Mouse (Mus musculus) heart, postnatal 0 days (tissue): ENCODE measurements around the gene Stag1. TPM values are rescaled to one million over a fixed set of nuclear protein-coding genes. Genes with fewer than 3 reads are reported as not detected.
"Not testable (repeated sequence)": the region's sequence is repeated elsewhere in the genome, so short reads cannot be mapped to it uniquely, and the experiment has no call there.

Source experiments
- ATAC-seq: fragments of 200-750 bp; cut with Nextera tagmentation; 2 replicates; pipeline ENCODE4 v1.8.0; 2017; ENCODE audit warnings: low read depth, moderate number of reproducible peaks, moderate library complexity; ENCODE audit not compliant: insufficient read depth
- DNase-seq: peaks from one replicate; pipeline ENCODE4 v3.0.0-alpha.2; 2016; ENCODE audit warnings: low spot score
- H3K27ac ChIP-seq: fragments of 300-500 bp; sonication (generic); 2 replicates; pipeline ENCODE4 v1.5.1; 2014; ENCODE audit warnings: low read depth, mild to moderate bottlenecking
- H3K27me3 ChIP-seq: fragments of 300-500 bp; sonication (generic); 2 replicates; pipeline ENCODE4 v1.6.1; 2014; ENCODE audit warnings: low read length, mixed read lengths; ENCODE audit not compliant: control insufficient read depth, insufficient read depth
- H3K36me3 ChIP-seq: fragments of 300-500 bp; sonication (generic); replicated peaks from 2 replicates; pipeline ENCODE4 v1.6.1; 2014; ENCODE audit warnings: low read length, mixed read lengths; ENCODE audit not compliant: control insufficient read depth, insufficient read depth
- H3K4me1 ChIP-seq: fragments of 300-500 bp; sonication (generic); 2 replicates; pipeline ENCODE4 v1.6.1; 2014; ENCODE audit warnings: antibody characterized with exemption; ENCODE audit not compliant: control insufficient read depth, insufficient read depth
- H3K4me2 ChIP-seq: fragments of 300-500 bp; sonication (generic); 2 replicates; pipeline ENCODE4 v1.6.1; 2014; ENCODE audit warnings: low read depth, mild to moderate bottlenecking, low read length, moderate library complexity
- H3K4me3 ChIP-seq: fragments of 300-500 bp; sonication (generic); 2 replicates; pipeline ENCODE4 v1.5.1; 2014; ENCODE audit warnings: low read depth, low read length
- H3K9ac ChIP-seq: fragments of 300-500 bp; sonication (generic); replicated peaks from 2 replicates; pipeline ENCODE4 v1.6.1; 2014; ENCODE audit warnings: low read depth, low read length, mixed read lengths
- H3K9me3 ChIP-seq: fragments of 300-500 bp; sonication (generic); replicated peaks from 2 replicates; pipeline ENCODE4 v1.6.1; 2016; ENCODE audit warnings: low read length; ENCODE audit not compliant: control insufficient read depth
- CTCF ChIP-seq: IDR thresholded peaks from 2 replicates; pipeline ENCODE4 v1.5.1; 2016; ENCODE audit warnings: antibody characterized with exemption, control low read depth, low read depth
- EP300 ChIP-seq: IDR thresholded peaks from 2 replicates; pipeline ENCODE4 v1.6.1; 2016; ENCODE audit warnings: antibody characterized with exemption, low read depth
- WGBS: fragments of 180-500 bp; shearing (Covaris S2); extraction: QIAGEN DNeasy Blood & Tissue Kit; methylation state at CpG from one replicate; pipeline ENCODE4 v1.1.7; 2014; 5-methylcytosine and 5-hydroxymethylcytosine counted together
- polyA plus RNA-seq: library from polyadenylated mRNA; unstranded; fragments of >200 nt; fragmentation: Nextera tagmentation; extraction: Ambion mirVana; gene quantifications from 2 replicates; pipeline ENCODE4 v1.2.1, GENCODE M21; 2015
- total RNA-seq: library from RNA; depleted of rRNA; stranded (reverse); fragments of >200 nt; gene quantifications from 2 replicates; pipeline ENCODE4 v1.2.3, GENCODE M21; 2014; ENCODE audit warnings: low replicate concordance

The Stag1 gene
- total and polyA plus RNA-seq, 2 experiments from 2014 or later: 24.9 to 30.7 TPM

DNA sequence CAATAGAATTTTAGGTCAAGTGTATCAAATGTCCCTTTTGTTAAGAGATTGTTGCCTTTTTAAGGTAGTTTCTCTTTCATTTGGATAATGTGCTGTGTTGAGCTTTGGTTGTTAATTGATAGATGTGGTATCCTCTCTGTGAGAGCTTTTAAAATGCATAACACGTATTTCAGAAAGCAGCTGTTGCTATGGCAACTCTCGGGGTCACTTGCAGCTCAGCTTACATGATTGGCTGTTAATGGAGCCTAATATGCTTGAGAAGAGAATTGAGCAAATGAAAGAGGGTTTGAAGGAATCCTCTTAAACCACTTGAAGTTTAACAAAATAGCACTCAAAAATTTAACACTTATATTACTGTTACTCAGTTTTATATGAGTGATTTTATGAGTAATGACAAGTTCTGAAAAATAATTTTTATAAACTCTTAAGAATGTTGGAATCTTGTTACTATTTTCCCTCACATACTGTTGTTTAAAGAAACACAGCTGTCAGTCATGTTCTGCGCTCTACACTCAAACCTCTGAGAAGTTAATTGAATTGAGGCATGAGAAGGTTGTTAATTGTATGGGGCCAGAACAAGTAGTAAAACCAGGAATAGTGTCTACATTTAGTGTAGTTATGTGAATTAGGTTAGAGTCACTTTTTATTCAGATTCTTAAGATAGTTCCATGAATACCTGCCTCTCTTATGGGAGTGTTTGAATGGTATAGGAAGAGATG, 88.3 kb downstream of the Stag1 start:
- Histone ChIP-seq H3K27ac (no peak overlapping the region), H3K4me3 (no peak overlapping the region), H3K4me2 (no peak overlapping the region), H3K4me1 (no peaks in the 10 kb centered on the region; the same call in 1 of the 2 replicates), H3K27me3 (no peaks in the 10 kb centered on the region), H3K9ac (no peak overlapping the region), H3K36me3 (no peaks in the 10 kb centered on the region), H3K9me3 (no peaks in the 10 kb centered on the region)
- TF ChIP-seq CTCF (no peak), EP300 (no peak)
- WGBS: 61% methylated on average over 3 of the region's 3 CpGs
- ATAC-seq (no peak), DNase-seq (no peak)

DNA sequence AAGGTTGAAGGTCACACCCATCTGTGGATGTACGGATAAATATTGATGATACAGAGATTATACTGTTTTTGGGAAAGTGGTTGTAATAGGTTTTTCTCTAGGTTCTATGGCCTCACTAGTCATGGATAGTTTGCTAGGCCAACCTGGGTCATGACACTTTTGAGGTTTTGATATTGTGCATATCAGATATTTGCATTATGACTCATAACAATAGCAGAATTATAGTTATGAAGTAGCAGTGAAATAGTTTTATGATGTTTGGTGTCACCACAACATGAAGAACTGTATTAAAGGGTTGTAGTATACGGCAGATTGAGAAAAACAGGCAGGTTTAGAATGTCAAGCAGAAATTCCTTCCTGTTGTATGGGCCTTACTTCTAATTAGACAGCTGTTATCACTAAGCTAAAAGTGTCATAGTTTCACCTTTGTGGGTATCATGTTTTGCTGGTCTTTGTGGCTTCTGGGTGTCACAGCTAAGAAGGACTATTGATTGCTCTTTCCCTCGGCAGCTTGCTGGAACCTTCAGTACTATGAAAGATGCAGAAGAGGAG, 92.2 kb downstream of the Stag1 start:
- Histone ChIP-seq H3K27ac (no peak overlapping the region), H3K9ac (no peak overlapping the region), H3K4me1 (no peaks in the 10 kb centered on the region), H3K36me3 (no peaks in the 10 kb centered on the region), H3K27me3 (no peaks in the 10 kb centered on the region), H3K4me2 (no peak overlapping the region), H3K9me3 (no peaks in the 10 kb centered on the region), H3K4me3 (no peak overlapping the region)
- no peak for DNase-seq
- WGBS: 84% methylated on average over 3 of the region's 3 CpGs
- no peak for ATAC-seq
- no peak for TF ChIP-seq CTCF
- no peak for TF ChIP-seq EP300

DNA sequence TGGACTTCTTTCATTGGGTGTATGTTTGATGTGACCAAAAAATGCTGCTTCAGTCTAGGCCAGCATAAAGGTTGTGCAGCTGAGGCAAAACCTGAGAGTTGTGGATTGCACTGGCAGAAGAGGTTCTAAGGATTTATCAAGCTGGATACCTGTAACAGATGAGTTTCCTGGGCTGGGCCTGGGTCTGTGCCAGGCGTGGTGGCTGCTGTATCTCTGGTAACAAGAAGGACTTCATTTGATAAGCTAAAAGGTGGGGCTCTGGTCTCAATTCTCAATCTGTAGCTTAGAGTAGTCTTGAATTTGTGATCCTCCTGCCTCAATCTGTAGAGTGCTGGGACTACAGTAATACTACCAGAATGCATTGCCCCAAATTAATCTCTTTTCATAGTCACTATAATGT, 94.6 kb downstream of the Stag1 start:
- TF ChIP-seq EP300: no peak
- no peak for TF ChIP-seq CTCF
- Histone ChIP-seq H3K36me3 (no peaks in the 10 kb centered on the region), H3K4me3 (no peak overlapping the region), H3K27ac (no peak overlapping the region), H3K27me3 (no peaks in the 10 kb centered on the region), H3K4me2 (no peak overlapping the region), H3K9me3 (no peaks in the 10 kb centered on the region), H3K4me1 (peaks cover 3% of the 10 kb centered on the region; the same call in 1 of the 2 replicates), H3K9ac (no peak overlapping the region)
- ATAC-seq: no peak
- DNase-seq: no peak
- 70% methylated on average over 1 of the region's 1 CpGs for WGBS

DNA sequence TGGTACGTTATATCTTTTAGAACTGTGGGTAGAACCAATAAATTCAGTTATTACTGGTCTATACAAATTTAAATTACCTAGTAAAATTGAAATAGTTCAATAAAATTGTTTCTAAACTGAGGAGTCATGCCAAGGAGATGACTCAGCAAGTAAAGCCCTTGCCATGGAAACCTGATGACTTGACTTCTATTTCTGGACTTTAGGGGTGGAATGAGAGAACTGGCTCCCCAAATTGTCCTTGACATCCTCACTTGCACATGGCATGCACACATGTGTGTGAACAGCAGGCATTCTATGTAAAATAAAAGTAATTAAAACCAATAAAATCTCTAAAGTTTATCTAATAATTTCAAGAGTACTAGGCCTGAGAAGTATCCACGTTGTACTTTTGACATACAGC, 98.9 kb downstream of the Stag1 start:
- Histone ChIP-seq H3K4me3 (no peak overlapping the region), H3K27ac (no peak overlapping the region), H3K9ac (no peak overlapping the region), H3K27me3 (no peaks in the 10 kb centered on the region), H3K9me3 (no peaks in the 10 kb centered on the region), H3K4me1 (peaks cover 7% of the 10 kb centered on the region; the same call in 1 of the 2 replicates), H3K36me3 (no peaks in the 10 kb centered on the region), H3K4me2 (no peak overlapping the region)
- DNase-seq (peak; percentile 17), ATAC-seq (no peak)
- TF ChIP-seq EP300 (no peak), CTCF (no peak)
- 60% methylated on average over 2 of the region's 2 CpGs for WGBS

DNA sequence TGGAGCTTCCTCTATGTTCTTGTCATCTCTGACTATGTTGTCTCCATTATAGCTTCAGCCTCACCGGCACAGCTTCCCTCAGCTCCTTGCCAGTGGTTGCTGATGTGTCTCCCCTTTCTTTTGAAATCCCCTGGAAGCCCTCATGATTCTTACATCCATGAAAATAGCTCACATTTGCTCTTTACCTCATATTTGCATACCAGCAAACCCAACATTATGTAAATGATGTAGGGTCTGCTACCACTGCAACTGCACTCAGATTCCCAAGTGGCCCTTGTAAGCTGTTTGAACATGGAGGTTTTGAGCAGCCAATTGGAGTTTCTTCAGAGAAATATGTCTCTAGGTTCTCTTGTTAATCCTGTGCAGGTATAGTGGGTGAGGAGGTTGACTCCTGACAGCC, 110.0 kb downstream of the Stag1 start:
- Histone ChIP-seq H3K4me3 (no peak overlapping the region), H3K36me3 (no peaks in the 10 kb centered on the region), H3K4me2 (no peak overlapping the region), H3K27ac (no peak overlapping the region), H3K9me3 (no peaks in the 10 kb centered on the region), H3K27me3 (no peaks in the 10 kb centered on the region), H3K4me1 (no peaks in the 10 kb centered on the region), H3K9ac (no peak overlapping the region)
- no peak for DNase-seq
- TF ChIP-seq EP300: no peak
- no peak for TF ChIP-seq CTCF
- 94% methylated on average over 1 of the region's 1 CpGs for WGBS
- no peak for ATAC-seq

DNA sequence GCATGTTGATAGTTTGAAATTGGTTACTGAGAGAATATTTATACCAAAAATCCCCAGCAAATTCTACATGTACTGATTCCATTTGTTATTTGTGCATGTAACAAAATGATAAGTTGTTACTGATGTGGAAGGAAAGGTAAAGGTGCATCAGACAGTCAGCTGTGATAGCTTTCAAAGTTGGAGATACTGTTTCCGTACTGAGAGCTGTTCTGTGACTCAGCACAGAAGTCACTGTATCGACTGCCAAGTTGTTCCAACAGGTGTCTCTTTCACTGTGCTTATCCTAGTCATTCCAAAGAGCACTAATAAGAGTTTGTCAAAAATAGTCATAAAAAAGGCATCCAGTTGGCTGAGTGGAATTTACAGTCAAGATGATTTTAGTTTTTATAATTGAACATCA, 114.1 kb downstream of the Stag1 start:
- no peak overlapping the region for H3K9ac ChIP-seq
- DNase-seq: no peak
- H3K9me3 ChIP-seq: no peaks in the 10 kb centered on the region
- no peaks in the 10 kb centered on the region for H3K4me1 ChIP-seq
- H3K36me3 ChIP-seq: no peaks in the 10 kb centered on the region
- H3K27ac ChIP-seq: no peak overlapping the region
- 20% methylated on average over 2 of the region's 2 CpGs for WGBS
- no peak for ATAC-seq
- no peak overlapping the region for H3K4me3 ChIP-seq
- H3K27me3 ChIP-seq: no peaks in the 10 kb centered on the region
- H3K4me2 ChIP-seq: no peak overlapping the region
- TF ChIP-seq CTCF: no peak
- no peak for TF ChIP-seq EP300

DNA sequence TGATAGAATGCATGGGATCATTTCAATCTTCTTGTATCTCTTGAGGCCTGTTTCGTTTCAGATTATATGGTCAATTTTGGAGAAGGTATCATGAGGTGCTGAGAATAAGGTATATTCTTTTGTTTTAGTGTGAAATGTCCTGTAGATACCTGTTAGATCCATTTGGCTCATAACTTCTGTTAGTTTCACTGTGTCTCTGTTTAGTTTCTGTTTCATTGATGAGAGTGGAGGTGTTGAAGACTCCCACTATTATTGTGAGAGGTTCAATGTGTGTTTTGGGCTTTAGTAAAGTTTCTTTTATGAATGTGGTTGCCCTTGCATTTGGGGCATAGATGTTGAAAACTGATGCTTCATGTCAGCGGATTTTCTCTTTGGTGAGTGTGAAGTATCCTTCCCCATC, 127.2 kb downstream of the Stag1 start:
- ATAC-seq, H3K4me2 ChIP-seq, H3K27me3 ChIP-seq, H3K9me3 ChIP-seq, H3K4me1 ChIP-seq, H3K4me3 ChIP-seq, H3K36me3 ChIP-seq, H3K9ac ChIP-seq, H3K27ac ChIP-seq, DNase-seq: not testable (repeated sequence)
- WGBS: 94% methylated on average over 2 of the region's 2 CpGs
